Mouse (Mus musculus) heart, adult 8-10 months (tissue): ENCODE measurements around the gene Zfp281. TPM values are rescaled to one million over a fixed set of nuclear protein-coding genes. Genes with fewer than 3 reads are reported as not detected.

Source experiments
- total RNA-seq, 4 experiments: library from RNA; stranded (reverse); gene quantifications; 2 replicates each; pipeline ENCODE4 v1.2.4; 2022

Gene Zfp281
- total RNA-seq, 4 experiments from 2014 or later, result 9.4 to 11.1 (median 10.1) TPM

Other genes starting within 250 kb of the Zfp281 start
- 10 to 100 TPM; 12.5 to 13.7 (median 13.0) TPM for gene Ddx59, start 209.6 kb upstream of the Zfp281 start, total RNA-seq
- under 1 TPM in 3 of 4 experiments, not detected in 1; 0.06 to 0.37 (median 0.11) TPM for gene Kif14, start 158.6 kb upstream of the Zfp281 start, total RNA-seq